Mouse (Mus musculus): Measurements from ENCODE around the gene Rasgrf1.

GRCm38 (mm10) chr9:89974463-89974931 is 64.8 kb downstream of the Rasgrf1 start:
- TF ChIP-seq POLR2A (IDR thresholded peaks at IDR 0.05; ENCODE audit: insufficient read depth, low read depth, low read length) (no peak), CTCF (IDR thresholded peaks at IDR 0.05; ENCODE audit: insufficient read depth, low read depth, low read length) (no peak)

All from olfactory bulb, adult 2 months (tissue).